Mouse (Mus musculus) MEL (cell line): ENCODE results near the gene Kpnb1. TPM values are rescaled to one million over a fixed set of nuclear protein-coding genes. Genes with fewer than 3 reads are reported as not detected.

Experiments used
- DNase-seq: peaks from one replicate; pipeline ENCODE4 v3.0.0; 2011; ENCODE audit warnings: low read depth, low spot score
- H3K27ac ChIP-seq: 2 replicates; pipeline ENCODE4 v1.5.1; 2012; ENCODE audit warnings: low read depth, mild to moderate bottlenecking, control low read depth, low read length, moderate library complexity; ENCODE audit not compliant: control insufficient read depth
- H3K27me3 ChIP-seq, 2 experiments: fragments of 150-350 bp in 1 of 2; sonication (generic) in 1 of 2; 2 replicates each; pipeline ENCODE4 v1.6.1; 2012; ENCODE audit warnings: low read length in 2 of 2, mild to moderate bottlenecking in 2 of 2, improper control_type of control experiment in 1 of 2, moderate library complexity in 1 of 2; ENCODE audit not compliant: insufficient read depth in 2 of 2, control insufficient read depth in 1 of 2
- H3K36me3 ChIP-seq, 2 experiments: 2 replicates each; pipeline ENCODE4 v1.6.1; 2012 to 2014; ENCODE audit warnings: low read length in 2 of 2, improper control_type of control experiment in 1 of 2, inconsistent platforms in 1 of 2, mild to moderate bottlenecking in 1 of 2; ENCODE audit not compliant: insufficient read depth in 2 of 2, control insufficient read depth in 1 of 2
- H3K4me1 ChIP-seq, 2 experiments: fragments of 150-350 bp in 1 of 2; sonication (generic) in 1 of 2; 2 replicates each; pipeline ENCODE4 v1.6.1; 2012; ENCODE audit warnings: low read length in 2 of 2, improper control_type of control experiment in 1 of 2, mild to moderate bottlenecking in 1 of 2; ENCODE audit not compliant: insufficient read depth in 2 of 2, control insufficient read depth in 1 of 2
- H3K4me3 ChIP-seq, 2 experiments: fragments of 150-350 bp in 1 of 2; sonication (generic) in 1 of 2; 2 replicates each; pipeline ENCODE4 v1.5.1; 2012; ENCODE audit warnings: low read depth in 2 of 2, low read length in 2 of 2, mild to moderate bottlenecking in 2 of 2, moderate library complexity in 2 of 2, control low read depth in 1 of 2, improper control_type of control experiment in 1 of 2; ENCODE audit not compliant: control insufficient read depth in 1 of 2, insufficient read depth in 1 of 2
- H3K79me2 ChIP-seq: 2 replicates; pipeline ENCODE4 v1.6.1; 2012; ENCODE audit warnings: mild to moderate bottlenecking, low read length, moderate library complexity; ENCODE audit not compliant: control insufficient read depth, poor library complexity, insufficient read depth
- H3K9ac ChIP-seq: 2 replicates; pipeline ENCODE4 v1.6.1; 2012; ENCODE audit warnings: low read depth, mild to moderate bottlenecking, control low read depth, low read length, moderate library complexity; ENCODE audit not compliant: control insufficient read depth, poor library complexity, severe bottlenecking
- H3K9me3 ChIP-seq: fragments of 150-350 bp; sonication (generic); replicated peaks from 2 replicates; pipeline ENCODE4 v1.6.1; 2012; ENCODE audit warnings: mild to moderate bottlenecking, low read length, improper control_type of control experiment, moderate library complexity; ENCODE audit not compliant: insufficient read depth
- CHD1 ChIP-seq: IDR thresholded peaks from 2 replicates; pipeline ENCODE4 v1.6.1; 2012; ENCODE audit warnings: low read depth, mild to moderate bottlenecking, inconsistent platforms, low read length, improper control_type of control experiment
- CHD2 ChIP-seq: IDR thresholded peaks from 2 replicates; pipeline ENCODE4 v1.6.1; 2011; ENCODE audit warnings: low read length, improper control_type of control experiment
- E2F4 ChIP-seq: IDR thresholded peaks from 2 replicates; pipeline ENCODE4 v1.6.1; 2011; ENCODE audit warnings: low read depth, low read length, improper control_type of control experiment, borderline replicate concordance
- ELF1 ChIP-seq: IDR thresholded peaks from 2 replicates; pipeline ENCODE4 v1.6.1; 2014; ENCODE audit warnings: low read depth, mild to moderate bottlenecking, inconsistent platforms, low read length, improper control_type of control experiment, moderate library complexity
- GATA1 ChIP-seq: IDR thresholded peaks from 2 replicates; pipeline ENCODE4 v1.6.1; 2011; ENCODE audit warnings: low read depth, low read length, improper control_type of control experiment
- MAFK ChIP-seq: IDR thresholded peaks from 2 replicates; pipeline ENCODE4 v1.6.1; 2011; ENCODE audit warnings: low read depth, mild to moderate bottlenecking, low read length, improper control_type of control experiment, borderline replicate concordance
- MAZ ChIP-seq: IDR thresholded peaks from 2 replicates; pipeline ENCODE4 v1.6.1; 2012; ENCODE audit warnings: low read depth, mild to moderate bottlenecking, inconsistent platforms, low read length, improper control_type of control experiment
- MEF2A ChIP-seq: IDR thresholded peaks from 2 replicates; pipeline ENCODE4 v1.6.1; 2014; ENCODE audit warnings: low read depth, mild to moderate bottlenecking, inconsistent platforms, low read length, improper control_type of control experiment; ENCODE audit not compliant: poor library complexity, insufficient replicate concordance, severe bottlenecking; ENCODE audit errors: extremely low read depth
- MXI1 ChIP-seq: IDR thresholded peaks from 2 replicates; pipeline ENCODE4 v1.6.1; 2011; ENCODE audit warnings: mild to moderate bottlenecking, low read depth, low read length, improper control_type of control experiment
- MYC ChIP-seq: IDR thresholded peaks from 2 replicates; pipeline ENCODE4 v1.6.1; 2011; ENCODE audit warnings: low read depth, mild to moderate bottlenecking, low read length, improper control_type of control experiment, moderate library complexity
- NELFE ChIP-seq: IDR thresholded peaks from 2 replicates; pipeline ENCODE4 v1.6.1; 2011; ENCODE audit warnings: low read depth, low read length, improper control_type of control experiment
- POLR2AphosphoS2 ChIP-seq: IDR thresholded peaks from 2 replicates; pipeline ENCODE4 v1.6.1; 2011; ENCODE audit warnings: low read length, improper control_type of control experiment
- POLR2AphosphoS5 ChIP-seq: IDR thresholded peaks from 2 replicates; pipeline ENCODE4 v1.6.1; 2012; ENCODE audit warnings: low read depth, borderline replicate concordance, mild to moderate bottlenecking, inconsistent platforms, low read length, moderate library complexity, mixed read lengths
- RCOR1 ChIP-seq: IDR thresholded peaks from 2 replicates; pipeline ENCODE4 v1.6.1; 2012; ENCODE audit warnings: low read depth, mild to moderate bottlenecking, inconsistent platforms, low read length, improper control_type of control experiment
- SIN3A ChIP-seq: IDR thresholded peaks from 2 replicates; pipeline ENCODE4 v1.6.1; 2012; ENCODE audit warnings: low read length, improper control_type of control experiment, inconsistent platforms
- TAL1 ChIP-seq: IDR thresholded peaks from 2 replicates; pipeline ENCODE4 v1.6.1; 2012; ENCODE audit warnings: mild to moderate bottlenecking, inconsistent platforms, low read length, moderate library complexity, mixed read lengths
- TCF12 ChIP-seq: IDR thresholded peaks from 2 replicates; pipeline ENCODE4 v1.6.1; 2014; ENCODE audit warnings: low read depth, mild to moderate bottlenecking, inconsistent platforms, low read length, improper control_type of control experiment, moderate library complexity
- UBTF ChIP-seq: IDR thresholded peaks from 2 replicates; pipeline ENCODE4 v1.6.1; 2012; ENCODE audit warnings: low read depth, mild to moderate bottlenecking, inconsistent platforms, low read length, improper control_type of control experiment, moderate library complexity, borderline replicate concordance; ENCODE audit not compliant: insufficient read depth
- USF2 ChIP-seq, 2 experiments: IDR thresholded peaks; 2 replicates each; pipeline ENCODE4 v1.6.1; 2011 to 2012; ENCODE audit warnings: improper control_type of control experiment in 2 of 2, low read length in 2 of 2, borderline replicate concordance in 1 of 2, inconsistent platforms in 1 of 2, low read depth in 1 of 2, mild to moderate bottlenecking in 1 of 2; ENCODE audit not compliant: insufficient read depth in 1 of 2
- ZNF384 ChIP-seq: IDR thresholded peaks from 2 replicates; pipeline ENCODE4 v1.6.1; 2012; ENCODE audit warnings: low read depth, mild to moderate bottlenecking, inconsistent platforms, low read length, improper control_type of control experiment
- polyA plus RNA-seq, 2 experiments: library from polyadenylated mRNA; stranded (reverse) in 1 of 2; unstranded in 1 of 2; fragments of >175 nt in 1 of 2; fragments of >200 nt in 1 of 2; gene quantifications; 2 replicates each; pipeline versions ENCODE4 v1.2.1 to v1.2.4; 2012; ENCODE audit warnings: low replicate concordance in 2 of 2, low read depth in 1 of 2; ENCODE audit not compliant: insufficient read length in 2 of 2, insufficient read depth in 1 of 2, missing spikeins in 1 of 2
- total RNA-seq: library from RNA; depleted of rRNA; stranded (reverse); fragments of 300-350 nt; gene quantifications from 2 replicates; pipeline ENCODE4 v1.2.3, GENCODE M21; 2012

Gene Kpnb1
- total and polyA plus RNA-seq, 3 experiments: 237 to 463 (median 275) TPM

GRCm38 (mm10) chr11:97207011-97207422 lies 19.3 kb upstream of the Kpnb1 start:
- DNase-seq: no peak
- Histone ChIP-seq H3K9me3 (no peaks in the 10 kb centered on the region), H3K79me2 (no peaks in the 10 kb centered on the region), H3K36me3 (peaks cover 0 to 7% of the 10 kb centered on the region in 2 experiments; a peak in 2 of 4 replicates), H3K4me3 (no peak overlapping the region), H3K27ac (no peak overlapping the region), H3K9ac (no peak overlapping the region), H3K4me1 (no peaks in the 10 kb centered on the region), H3K27me3 (no peaks in the 10 kb centered on the region)
- TF ChIP-seq MAZ: no peak
- no peak for TF ChIP-seq RCOR1

GRCm38 (mm10) chr11:97199519-97199918 lies 11.8 kb upstream of the Kpnb1 start:
- no peaks in the 10 kb centered on the region for H3K9me3 ChIP-seq
- H3K27me3 ChIP-seq: no peaks in the 10 kb centered on the region
- no peak overlapping the region for H3K4me3 ChIP-seq
- no peak overlapping the region for H3K9ac ChIP-seq
- DNase-seq: no peak
- H3K79me2 ChIP-seq: no peaks in the 10 kb centered on the region
- no peaks in the 10 kb centered on the region for H3K36me3 ChIP-seq
- no peak overlapping the region for H3K27ac ChIP-seq
- H3K4me1 ChIP-seq: no peaks in the 10 kb centered on the region
- TF ChIP-seq MXI1 (no peak), MAFK (no peak), RCOR1 (no peak), TCF12 (no peak), POLR2AphosphoS5 (no peak), POLR2AphosphoS2 (no peak), CHD2 (no peak), MAZ (no peak), ELF1 (no peak), TAL1 (no peak), ZNF384 (no peak), UBTF (no peak), CHD1 (no peak), SIN3A (no peak), GATA1 (no peak), E2F4 (no peak), MYC (no peak), NELFE (no peak), MEF2A (no peak), USF2 (IDR thresholded peaks at IDR 0.05; ENCODE audit: borderline replicate concordance in 1 of 2, insufficient read depth in 1 of 2, low read depth in 1 of 2, low read length in 2 of 2) (no peak)
